Mouse (Mus musculus) hindbrain, embryonic 15.5 days (tissue): ENCODE results near the gene Erg. TPM values are rescaled to one million over a fixed set of nuclear protein-coding genes. Genes with fewer than 3 reads are reported as not detected.

Experiments used
- ATAC-seq: fragments of 200-750 bp; cut with Nextera tagmentation; 2 replicates; pipeline ENCODE4 v1.8.0; 2017; ENCODE audit warnings: low read depth, moderate number of reproducible peaks, moderate TSS enrichment; ENCODE audit not compliant: low FRiP score
- H3K27ac ChIP-seq: fragments of 300-500 bp; sonication (generic); replicated peaks from 2 replicates; pipeline ENCODE4 v1.5.1; 2015; ENCODE audit warnings: mild to moderate bottlenecking, inconsistent platforms
- H3K27me3 ChIP-seq: fragments of 300-500 bp; sonication (generic); 2 replicates; pipeline ENCODE4 v1.6.1; 2015; ENCODE audit warnings: control low read depth, inconsistent platforms
- H3K36me3 ChIP-seq: fragments of 300-500 bp; sonication (generic); 2 replicates; pipeline ENCODE4 v1.6.1; 2015; ENCODE audit warnings: control low read depth, inconsistent platforms
- H3K4me1 ChIP-seq: fragments of 300-500 bp; sonication (generic); replicated peaks from 2 replicates; pipeline ENCODE4 v1.6.1; 2015; ENCODE audit warnings: control low read depth, inconsistent platforms
- H3K4me2 ChIP-seq: fragments of 300-500 bp; sonication (generic); 2 replicates; pipeline ENCODE4 v1.6.1; 2015; ENCODE audit warnings: moderate library complexity, mild to moderate bottlenecking, inconsistent platforms
- H3K4me3 ChIP-seq: fragments of 300-500 bp; sonication (generic); 2 replicates; pipeline ENCODE4 v1.5.1; 2015; ENCODE audit warnings: mild to moderate bottlenecking, inconsistent platforms
- H3K9ac ChIP-seq: fragments of 300-500 bp; sonication (generic); 2 replicates; pipeline ENCODE4 v1.6.1; 2015; ENCODE audit warnings: inconsistent platforms
- H3K9me3 ChIP-seq: fragments of 300-500 bp; sonication (generic); 2 replicates; pipeline ENCODE4 v1.6.1; 2016; ENCODE audit warnings: control low read depth, inconsistent platforms
- WGBS: fragments of 180-500 bp; shearing (Covaris S2); methylation state at CpG from one replicate; pipeline ENCODE4 v1.1.7; 2015; 5-methylcytosine and 5-hydroxymethylcytosine counted together
- polyA plus RNA-seq: library from polyadenylated mRNA; unstranded; fragments of >200 nt; fragmentation: Nextera tagmentation; extraction: Ambion mirVana; gene quantifications from 2 replicates; pipeline ENCODE4 v1.2.1, GENCODE M21; 2015

The Erg gene
- polyA plus RNA-seq, 1 experiment from 2014 or later: 2.6 TPM

DNA sequence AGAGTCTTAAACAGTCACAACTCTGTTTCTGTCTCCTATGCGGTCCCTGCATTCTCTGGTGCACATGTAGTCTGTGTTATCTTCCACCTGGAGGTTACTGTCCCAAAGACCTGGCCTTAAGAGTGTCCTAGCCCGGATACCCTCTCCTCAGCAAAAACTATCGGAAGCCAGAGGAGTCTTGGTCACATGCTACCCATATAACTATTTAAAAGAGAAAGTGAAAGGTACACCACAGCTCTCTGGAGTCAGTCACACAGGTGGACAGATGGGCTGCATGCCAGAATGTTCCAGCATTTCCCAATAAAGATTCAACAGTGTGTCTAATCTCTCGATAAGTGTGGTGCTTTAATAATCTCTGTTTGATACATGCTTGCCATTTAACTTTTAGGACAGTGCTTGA, 7.1 kb downstream of the Erg start:
- H3K27ac ChIP-seq: no peak overlapping the region
- no peak overlapping the region for H3K9ac ChIP-seq
- no peak for ATAC-seq
- no peaks in the 10 kb centered on the region for H3K9me3 ChIP-seq
- no peaks in the 10 kb centered on the region for H3K36me3 ChIP-seq
- H3K4me2 ChIP-seq: no peak overlapping the region
- no peaks in the 10 kb centered on the region for H3K4me1 ChIP-seq
- H3K4me3 ChIP-seq: no peak overlapping the region
- peaks cover 10% of the 10 kb centered on the region for H3K27me3 ChIP-seq
- 90% methylated on average over 4 of the region's 4 CpGs for WGBS

DNA sequence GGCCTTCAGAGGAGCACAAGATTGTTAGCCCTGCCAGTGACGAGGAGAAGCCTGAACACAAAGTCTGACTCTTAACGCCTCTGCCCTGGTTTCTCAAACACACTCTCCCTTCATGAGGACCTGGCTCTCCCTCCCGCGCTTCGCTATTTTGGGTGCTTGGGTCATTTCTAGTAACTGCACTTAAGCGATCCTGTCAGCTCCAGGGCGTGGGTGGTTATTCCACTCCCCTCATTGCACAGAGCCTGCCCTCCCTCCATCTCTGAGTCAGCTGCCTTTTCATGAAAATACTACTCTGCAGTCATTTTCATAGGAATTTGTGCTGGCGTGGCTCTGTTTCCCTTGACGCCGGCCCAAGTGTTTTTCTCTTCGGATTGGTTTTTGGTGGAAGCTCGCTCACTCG, 13.2 kb downstream of the Erg start:
- Histone ChIP-seq H3K27me3 (no peaks in the 10 kb centered on the region), H3K4me3 (no peak overlapping the region), H3K36me3 (no peaks in the 10 kb centered on the region), H3K4me2 (no peak overlapping the region), H3K4me1 (peaks cover 3% of the 10 kb centered on the region; the same call in 1 of the 2 replicates), H3K27ac (no peak overlapping the region), H3K9ac (no peak overlapping the region), H3K9me3 (no peaks in the 10 kb centered on the region)
- 71% methylated on average over 13 of the region's 13 CpGs for WGBS
- no peak for ATAC-seq

- Histone ChIP-seq H3K27ac (no peak overlapping the region), H3K9me3 (no peaks in the 10 kb centered on the region), H3K4me3 (no peak overlapping the region), H3K9ac (no peak overlapping the region), H3K36me3 (no peaks in the 10 kb centered on the region), H3K4me1 (peaks cover 3% of the 10 kb centered on the region; the same call in 1 of the 2 replicates), H3K27me3 (no peaks in the 10 kb centered on the region), H3K4me2 (no peak overlapping the region)
- no peak for ATAC-seq
- 0% methylated on average over 1 of the region's 1 CpGs for WGBS
Observed at GRCm38 (mm10) chr16:95570616-95571015, 15.8 kb downstream of the Erg start.

GRCm38 (mm10) chr16:95556834-95557233, 29.6 kb downstream of the Erg start:
- H3K9ac ChIP-seq: no peak overlapping the region
- no peak overlapping the region for H3K4me3 ChIP-seq
- H3K36me3 ChIP-seq: no peaks in the 10 kb centered on the region
- peaks cover 3% of the 10 kb centered on the region; the same call in 1 of the 2 replicates for H3K4me1 ChIP-seq
- H3K4me2 ChIP-seq: no peak overlapping the region
- no peaks in the 10 kb centered on the region for H3K27me3 ChIP-seq
- no peak overlapping the region for H3K27ac ChIP-seq
- H3K9me3 ChIP-seq: no peaks in the 10 kb centered on the region
- WGBS: 78% methylated on average over 4 of the region's 4 CpGs
- no peak for ATAC-seq

DNA sequence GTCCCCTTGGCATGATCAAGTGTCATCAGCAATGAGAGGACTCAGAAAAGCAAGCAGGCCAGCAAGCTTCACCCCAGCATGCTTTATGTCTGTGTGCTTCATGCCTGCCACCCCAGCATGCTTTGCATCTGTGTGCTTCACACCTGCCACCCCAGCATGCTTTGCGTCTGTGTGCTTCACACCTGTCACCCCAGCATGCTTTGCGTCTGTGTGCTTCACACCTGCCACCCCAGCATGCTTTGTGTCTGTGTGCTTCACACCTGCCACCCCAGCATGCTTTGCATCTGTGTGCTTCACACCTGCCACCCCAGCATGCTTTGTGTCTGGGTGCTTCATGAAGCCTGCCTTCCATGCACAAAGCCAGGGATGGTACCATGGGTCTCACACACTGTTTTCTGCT, 33.3 kb downstream of the Erg start:
- WGBS: 93% methylated on average over 2 of the region's 2 CpGs
- Histone ChIP-seq H3K4me3 (no peak overlapping the region), H3K27ac (no peak overlapping the region), H3K9ac (no peak overlapping the region), H3K4me1 (peaks cover 3% of the 10 kb centered on the region; the same call in 1 of the 2 replicates), H3K4me2 (no peak overlapping the region), H3K27me3 (no peaks in the 10 kb centered on the region), H3K9me3 (no peaks in the 10 kb centered on the region), H3K36me3 (no peaks in the 10 kb centered on the region)
- ATAC-seq: no peak

DNA sequence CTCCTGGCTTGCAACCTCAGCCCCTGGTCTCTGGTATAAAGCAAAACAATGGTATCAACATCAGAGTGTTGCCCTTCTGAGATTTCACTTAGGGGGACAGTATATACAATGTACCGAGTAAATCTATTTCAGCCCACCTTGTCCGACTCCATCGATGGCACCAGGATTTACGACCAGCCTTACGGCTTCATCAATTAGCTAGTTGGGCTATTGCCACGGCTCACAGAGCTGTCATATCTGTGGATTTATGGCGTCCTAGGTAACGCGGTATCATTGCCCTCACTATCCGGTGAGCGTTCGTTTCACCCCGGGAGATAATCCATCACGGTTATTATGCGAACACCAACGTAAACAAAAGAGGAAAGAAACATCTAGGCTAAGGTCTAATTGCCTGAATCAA, 33.9 kb downstream of the Erg start:
- Histone ChIP-seq H3K4me1 (peaks cover 3% of the 10 kb centered on the region; the same call in 1 of the 2 replicates), H3K36me3 (no peaks in the 10 kb centered on the region), H3K9ac (no peak overlapping the region), H3K4me2 (no peak overlapping the region), H3K4me3 (no peak overlapping the region), H3K27ac (no peak overlapping the region), H3K27me3 (no peaks in the 10 kb centered on the region), H3K9me3 (no peaks in the 10 kb centered on the region)
- ATAC-seq: no peak
- WGBS: 36% methylated on average over 16 of the region's 16 CpGs

DNA sequence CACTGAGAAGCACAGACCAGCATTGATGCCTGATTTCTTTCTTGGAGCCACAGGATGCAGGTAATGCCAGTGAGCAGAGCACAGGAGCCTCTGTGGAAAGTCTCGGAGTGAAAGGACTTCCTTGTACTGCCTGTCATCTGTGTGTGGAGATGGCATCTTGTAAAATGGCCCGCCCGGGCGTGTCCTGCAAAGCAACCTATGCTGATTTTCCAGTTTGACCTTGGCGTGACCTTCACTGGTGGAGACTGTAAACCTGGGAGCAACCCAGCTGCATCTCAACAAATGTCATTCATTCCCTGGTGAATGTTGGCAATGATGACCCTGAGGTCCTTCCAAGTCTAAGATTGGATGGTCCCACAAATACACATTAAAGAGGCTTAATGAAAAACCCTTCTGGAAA, 35.9 kb downstream of the Erg start:
- H3K4me3 ChIP-seq: no peak overlapping the region
- no peak overlapping the region for H3K4me2 ChIP-seq
- peaks cover 3% of the 10 kb centered on the region; the same call in 1 of the 2 replicates for H3K4me1 ChIP-seq
- no peak for ATAC-seq
- no peaks in the 10 kb centered on the region for H3K36me3 ChIP-seq
- no peak overlapping the region for H3K9ac ChIP-seq
- H3K27ac ChIP-seq: no peak overlapping the region
- 90% methylated on average over 5 of the region's 5 CpGs for WGBS
- no peaks in the 10 kb centered on the region for H3K27me3 ChIP-seq
- no peaks in the 10 kb centered on the region for H3K9me3 ChIP-seq

DNA sequence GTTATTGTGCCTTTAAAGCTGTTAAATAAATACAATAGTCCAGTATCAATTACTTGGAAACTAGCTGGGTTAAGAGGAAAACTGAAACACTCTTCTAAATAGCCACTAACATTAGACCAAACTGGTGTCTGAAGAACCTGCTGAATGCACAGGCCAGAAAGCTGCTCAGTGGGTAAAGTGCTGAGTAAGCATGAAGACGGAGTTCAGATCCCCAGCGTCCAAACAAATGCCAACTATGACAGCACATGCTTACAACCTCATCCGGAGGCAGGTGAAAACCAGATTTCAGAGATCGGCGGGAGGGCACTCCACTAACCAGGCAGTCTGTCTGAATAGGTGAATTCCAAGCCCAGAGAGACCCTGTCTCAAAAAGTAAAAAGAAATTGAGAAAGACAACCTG, 41.6 kb downstream of the Erg start:
- H3K27ac ChIP-seq: no peak overlapping the region
- H3K9ac ChIP-seq: no peak overlapping the region
- H3K4me3 ChIP-seq: no peak overlapping the region
- H3K27me3 ChIP-seq: no peaks in the 10 kb centered on the region
- H3K9me3 ChIP-seq: no peaks in the 10 kb centered on the region
- no peak for ATAC-seq
- no peak overlapping the region for H3K4me2 ChIP-seq
- 83% methylated on average over 5 of the region's 5 CpGs for WGBS
- no peaks in the 10 kb centered on the region for H3K4me1 ChIP-seq
- H3K36me3 ChIP-seq: no peaks in the 10 kb centered on the region

DNA sequence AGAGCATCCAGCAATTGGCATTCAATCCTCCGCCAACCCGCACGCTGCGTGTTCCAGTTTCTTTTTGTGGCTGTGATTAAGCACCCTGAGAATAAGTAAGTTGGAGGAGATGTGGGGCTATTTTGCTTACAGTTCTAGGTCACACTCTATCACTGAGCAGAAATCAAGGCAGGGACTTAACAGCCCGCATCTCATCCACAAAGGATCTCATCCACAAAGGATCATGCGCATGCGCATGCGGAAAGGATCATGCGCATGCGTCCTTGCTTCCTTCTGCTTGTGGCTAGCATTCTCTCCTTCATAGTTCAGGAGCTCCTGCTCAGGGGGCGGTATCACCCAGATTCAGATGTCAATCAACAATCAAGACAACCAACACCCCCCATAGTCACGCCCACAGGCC, 42.9 kb downstream of the Erg start:
- WGBS: 92% methylated on average over 12 of the region's 12 CpGs
- Histone ChIP-seq H3K4me3 (no peak overlapping the region), H3K9me3 (no peaks in the 10 kb centered on the region), H3K27ac (no peak overlapping the region), H3K36me3 (no peaks in the 10 kb centered on the region), H3K4me2 (no peak overlapping the region), H3K27me3 (no peaks in the 10 kb centered on the region), H3K4me1 (no peaks in the 10 kb centered on the region), H3K9ac (no peak overlapping the region)
- ATAC-seq: no peak

GRCm38 (mm10) chr16:95535151-95535550, 51.2 kb downstream of the Erg start:
- Histone ChIP-seq H3K4me3 (no peak overlapping the region), H3K9ac (no peak overlapping the region), H3K27me3 (no peaks in the 10 kb centered on the region), H3K36me3 (no peaks in the 10 kb centered on the region), H3K27ac (no peak overlapping the region), H3K9me3 (no peaks in the 10 kb centered on the region), H3K4me1 (no peaks in the 10 kb centered on the region), H3K4me2 (no peak overlapping the region)
- 70% methylated on average over 3 of the region's 3 CpGs for WGBS
- ATAC-seq: no peak

GRCm38 (mm10) chr16:95532387-95533077, 53.9 kb downstream of the Erg start:
- Histone ChIP-seq H3K27me3 (no peaks in the 10 kb centered on the region), H3K4me3 (no peak overlapping the region), H3K9me3 (no peaks in the 10 kb centered on the region), H3K36me3 (no peaks in the 10 kb centered on the region), H3K9ac (no peak overlapping the region), H3K27ac (no peak overlapping the region), H3K4me2 (no peak overlapping the region), H3K4me1 (no peaks in the 10 kb centered on the region)
- ATAC-seq: no peak
- WGBS: 71% methylated on average over 13 of the region's 13 CpGs

- 98% methylated on average over 2 of the region's 2 CpGs for WGBS
- H3K4me1 ChIP-seq: no peaks in the 10 kb centered on the region
Observed at GRCm38 (mm10) chr16:95527561-95527960, 58.8 kb downstream of the Erg start.

GRCm38 (mm10) chr16:95519520-95519919, 66.9 kb downstream of the Erg start:
- Histone ChIP-seq H3K4me1 (no peaks in the 10 kb centered on the region), H3K9me3 (no peaks in the 10 kb centered on the region), H3K27me3 (no peaks in the 10 kb centered on the region), H3K4me2 (no peak overlapping the region), H3K4me3 (no peak overlapping the region), H3K27ac (no peak overlapping the region), H3K9ac (no peak overlapping the region), H3K36me3 (no peaks in the 10 kb centered on the region)
- no peak for ATAC-seq
- WGBS: 75% methylated on average over 8 of the region's 8 CpGs

More at GRCm38 (mm10) chr16:95527561-95527960, 58.8 kb downstream of the Erg start:
- H3K4me3 ChIP-seq: no peak overlapping the region
- no peaks in the 10 kb centered on the region for H3K27me3 ChIP-seq
- H3K36me3 ChIP-seq: no peaks in the 10 kb centered on the region
- H3K27ac ChIP-seq: no peak overlapping the region
- no peak overlapping the region for H3K4me2 ChIP-seq
- no peaks in the 10 kb centered on the region for H3K9me3 ChIP-seq
- H3K9ac ChIP-seq: no peak overlapping the region
- ATAC-seq: no peak
